Mouse (Mus musculus): Measurements from ENCODE around the gene Lrrc2. TPM values are rescaled to one million over a fixed set of nuclear protein-coding genes. Genes with fewer than 3 reads are reported as not detected.
A peak's percentile ranks its signal among the peaks of the same experiment; 100 is the strongest.

Lrrc2 gene
- total RNA-seq, 2 experiments from 2014 or later: 0.73 to 2.1 TPM

DNA sequence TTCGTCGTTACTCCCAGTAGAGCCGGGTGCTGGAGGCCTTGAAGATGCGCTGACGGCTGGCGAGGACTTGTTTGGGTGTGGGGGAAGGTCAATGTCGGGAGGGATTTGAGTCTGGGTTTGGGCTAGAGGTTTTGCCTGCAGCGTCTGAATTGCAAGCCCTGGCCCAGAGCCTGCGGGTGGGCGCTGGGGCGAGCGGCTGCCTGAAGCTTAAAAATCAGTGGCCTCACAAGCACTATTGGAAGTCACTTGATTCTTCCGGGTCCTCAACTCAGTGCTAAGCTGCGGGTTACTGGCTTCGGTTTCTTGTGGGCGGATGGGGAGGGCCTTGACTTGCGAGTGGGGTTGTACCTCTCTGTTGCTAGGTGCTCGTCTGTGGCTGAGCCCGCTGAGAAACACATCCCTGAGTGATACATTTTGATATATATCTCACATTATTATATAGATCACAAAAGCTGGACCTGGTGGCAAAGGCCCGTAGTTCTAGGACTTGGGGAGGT lies 4.7 kb upstream of the Lrrc2 start:
- no peak for DNase-seq (ENCODE audit: low spot score in 2 of 2)
- intact Hi-C loops (cut with DNase I): no loop called here

- DNase-seq (ENCODE audit: low spot score in 2 of 2): no peak
- intact Hi-C loops (cut with DNase I): no loop called here
These were observed 4.1 kb upstream of the Lrrc2 start for GRCm38 (mm10) chr9:110947261-110947661.

DNA sequence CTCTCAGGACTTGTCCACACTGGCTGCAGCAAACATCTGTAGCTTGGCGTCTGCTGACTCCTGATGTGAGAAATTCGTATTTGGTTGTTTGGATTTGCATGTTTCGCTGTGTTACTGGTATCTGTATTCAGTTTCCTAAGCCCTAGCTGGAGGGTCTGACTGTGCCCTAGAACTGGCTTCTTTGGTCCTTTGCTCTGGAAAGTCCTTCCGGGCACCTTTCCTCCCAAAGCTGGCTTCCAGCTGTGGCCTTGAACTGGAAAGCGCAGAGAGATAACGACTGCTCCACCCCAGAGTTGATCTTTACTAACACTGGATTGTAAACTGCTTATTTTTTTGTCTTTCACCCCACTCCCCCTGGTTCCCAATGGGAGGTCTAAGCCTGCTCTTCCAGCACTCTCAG lies 3.4 kb upstream of the Lrrc2 start:
- intact Hi-C loops (cut with DNase I): no loop called here
- no peak for DNase-seq (ENCODE audit: low spot score in 2 of 2)

GRCm38 (mm10) chr9:110948813-110949310 lies 2.5 kb upstream of the Lrrc2 start:
- intact Hi-C loops (cut with DNase I): no loop called here
- DNase-seq (ENCODE audit: low spot score in 2 of 2): no peak

DNA sequence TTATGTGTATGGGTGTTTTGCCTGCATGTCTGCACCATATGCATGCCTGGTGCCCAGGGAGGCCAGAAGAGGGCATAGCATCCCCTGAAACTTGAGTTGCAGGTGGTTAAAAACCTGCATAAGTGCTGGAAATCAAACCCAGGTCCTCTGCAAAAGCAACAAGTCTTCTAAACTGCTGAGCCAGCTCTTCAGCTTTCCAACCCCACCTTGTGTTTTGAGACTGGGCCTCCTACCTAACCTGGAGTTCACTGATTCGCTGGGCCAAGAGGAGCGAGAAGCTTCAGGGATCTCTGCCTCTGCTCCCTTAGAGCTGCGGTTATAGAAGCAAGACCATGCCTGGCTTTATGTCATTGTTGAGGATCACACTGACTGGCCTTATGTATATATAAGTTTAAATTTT lies 1.2 kb upstream of the Lrrc2 start:
- intact Hi-C loops (cut with DNase I): loop anchor here (5.0 kb wide), 1 partner anchor 33 kb away; the partner anchor contains the start of gene Fam240a

GRCm38 (mm10) chr9:110951866-110952265 lies 521 bp downstream of the Lrrc2 start:
- intact Hi-C loops (cut with DNase I): loop anchor here (5.0 kb wide), 1 partner anchor 35 kb away; the partner anchor contains the start of gene Fam240a
- DNase-seq (ENCODE audit: low spot score in 2 of 2): no peak

More for the DNA sequence above, 1.2 kb upstream of the Lrrc2 start:
- DNase-seq (ENCODE audit: low spot score in 2 of 2): no peak

DNA sequence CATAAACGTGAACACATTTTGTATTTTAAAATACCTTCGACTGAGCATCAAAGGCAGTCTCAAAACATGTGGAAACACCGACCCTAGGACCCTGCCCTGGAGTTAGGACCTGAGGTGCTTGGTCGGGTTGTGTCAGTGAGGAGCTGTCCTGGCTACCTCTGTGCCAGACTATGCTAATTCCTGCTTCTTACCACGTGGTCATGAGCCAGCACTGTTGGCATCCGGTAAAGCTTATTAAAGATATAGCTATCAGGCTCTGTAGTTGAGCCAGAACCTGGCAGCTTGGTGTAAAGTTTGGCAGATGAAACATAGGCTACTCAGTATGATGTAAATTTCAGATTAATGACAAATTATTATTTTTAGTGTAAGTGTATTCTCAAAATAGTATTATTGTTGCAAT lies 1.1 kb downstream of the Lrrc2 start:
- no peak for DNase-seq (ENCODE audit: low spot score in 2 of 2)
- intact Hi-C loops (cut with DNase I): loop anchor here (5.0 kb wide), 1 partner anchor 35 kb away; the partner anchor contains the start of gene Fam240a

GRCm38 (mm10) chr9:110952931-110953549 lies 1.7 kb downstream of the Lrrc2 start:
- no peak for DNase-seq (ENCODE audit: low spot score in 2 of 2)
- intact Hi-C loops (cut with DNase I): loop anchor here (5.0 kb wide), 1 partner anchor 36 kb away; the partner anchor contains the start of gene Fam240a

GRCm38 (mm10) chr9:110953550-110954461 lies 2.5 kb downstream of the Lrrc2 start:
- intact Hi-C loops (cut with DNase I): loop anchor here (5.0 kb wide), 1 partner anchor 37 kb away; the partner anchor contains the start of gene Fam240a
- peak; percentile 64 to 74 for DNase-seq (ENCODE audit: low spot score in 2 of 2)

- no peak for DNase-seq (ENCODE audit: low spot score in 2 of 2)
- intact Hi-C loops (cut with DNase I): loop anchor here (5.0 kb wide), 1 partner anchor 38 kb away; the partner anchor contains the start of gene Fam240a
These were observed 3.5 kb downstream of the Lrrc2 start for GRCm38 (mm10) chr9:110954681-110955445.

DNA sequence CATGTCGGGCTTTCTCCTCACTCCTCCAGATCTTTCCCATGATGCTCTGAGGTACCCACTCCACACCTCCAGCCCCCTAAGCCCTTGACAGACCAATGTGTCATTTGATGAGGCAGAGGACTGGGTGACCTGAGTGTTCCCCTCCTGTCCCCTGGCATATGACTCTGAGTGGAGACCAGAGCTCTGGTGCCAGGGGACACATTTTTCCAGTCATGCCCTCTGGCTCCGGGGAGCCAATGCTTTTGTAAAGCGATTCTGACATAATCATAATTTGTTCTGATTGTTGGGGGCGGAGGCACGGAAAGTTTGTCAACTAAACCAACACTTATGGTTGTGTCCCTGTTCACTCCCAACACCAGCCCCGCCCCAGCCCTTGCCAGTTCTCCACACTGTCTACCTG lies 4.6 kb downstream of the Lrrc2 start:
- no peak for DNase-seq (ENCODE audit: low spot score in 2 of 2)
- intact Hi-C loops (cut with DNase I): no loop called here

GRCm38 (mm10) chr9:110959669-110960068 lies 8.3 kb downstream of the Lrrc2 start:
- intact Hi-C loops (cut with DNase I): no loop called here
- no peak for DNase-seq (ENCODE audit: low spot score in 2 of 2)

GRCm38 (mm10) chr9:110960230-110961149 lies 9.1 kb downstream of the Lrrc2 start:
- no peak for DNase-seq (ENCODE audit: low spot score in 2 of 2)
- intact Hi-C loops (cut with DNase I): no loop called here

DNA sequence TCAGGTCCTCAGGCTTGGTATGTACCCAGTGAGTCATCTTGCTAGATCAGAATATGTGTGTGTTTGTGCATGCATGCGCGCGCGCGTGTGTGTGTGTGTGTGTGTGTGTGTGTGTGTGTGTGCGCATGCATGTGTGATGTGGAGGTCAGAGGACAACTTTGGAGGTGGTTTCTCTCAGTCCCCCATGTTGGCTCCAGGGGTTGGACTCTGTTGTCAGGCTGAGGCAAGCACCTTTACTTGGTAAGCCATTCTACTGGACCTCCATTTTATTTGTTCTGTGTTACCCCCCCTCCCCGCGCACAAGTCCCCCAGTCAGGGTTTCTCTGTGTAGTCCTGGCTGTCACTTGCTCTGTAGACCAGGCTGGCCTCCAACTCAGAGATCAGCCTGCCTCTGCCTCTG lies 10.0 kb downstream of the Lrrc2 start:
- DNase-seq (ENCODE audit: low spot score in 2 of 2): no peak
- intact Hi-C loops (cut with DNase I): no loop called here

- intact Hi-C loops (cut with DNase I): no loop called here
These were observed 12.3 kb downstream of the Lrrc2 start for GRCm38 (mm10) chr9:110963566-110964115.

GRCm38 (mm10) chr9:110965062-110965909 lies 13.9 kb downstream of the Lrrc2 start:
- intact Hi-C loops (cut with DNase I): no loop called here
- DNase-seq (ENCODE audit: low spot score in 2 of 2): no peak

More at GRCm38 (mm10) chr9:110963566-110964115, 12.3 kb downstream of the Lrrc2 start:
- no peak for DNase-seq (ENCODE audit: low spot score in 2 of 2)

DNA sequence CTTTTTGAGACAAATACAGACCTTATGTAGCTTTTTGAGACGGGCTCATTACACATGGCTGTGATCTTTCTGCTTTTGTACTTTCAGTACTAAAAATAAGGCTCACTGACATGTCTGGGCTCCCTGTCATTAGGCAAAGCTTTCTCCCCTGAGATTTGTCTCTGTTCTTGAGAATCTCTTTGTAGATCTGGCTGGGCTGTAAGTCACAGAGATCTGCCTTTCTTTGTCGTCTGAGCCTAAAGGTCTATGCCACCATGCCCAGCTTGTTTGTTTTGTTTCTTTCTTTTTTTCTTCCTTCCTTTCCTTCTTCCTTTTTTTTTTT lies 14.5 kb downstream of the Lrrc2 start:
- intact Hi-C loops (cut with DNase I): no loop called here
- no peak for DNase-seq (ENCODE audit: low spot score in 2 of 2)
